Mouse (Mus musculus) limb, embryonic 10.5 days (tissue): ENCODE measurements around the gene Fig4. TPM values are rescaled to one million over a fixed set of nuclear protein-coding genes. Genes with fewer than 3 reads are reported as not detected.

Experiments
- DNase-seq: peaks from one replicate; pipeline ENCODE4 v3.0.0-alpha.2; 2017; ENCODE audit warnings: low spot score
- H3K27ac ChIP-seq: fragments of 300-500 bp; sonication (generic); 2 replicates; pipeline ENCODE4 v1.5.1; 2016; ENCODE audit warnings: mild to moderate bottlenecking
- H3K27me3 ChIP-seq: fragments of 300-500 bp; sonication (generic); 2 replicates; pipeline ENCODE4 v1.6.1; 2016; ENCODE audit warnings: low read depth, mild to moderate bottlenecking; ENCODE audit not compliant: poor library complexity, severe bottlenecking
- H3K36me3 ChIP-seq: fragments of 300-500 bp; sonication (generic); 2 replicates; pipeline ENCODE4 v1.6.1; 2016; ENCODE audit warnings: mild to moderate bottlenecking, moderate library complexity
- H3K4me1 ChIP-seq: fragments of 300-500 bp; sonication (generic); 2 replicates; pipeline ENCODE4 v1.6.1; 2016
- H3K4me3 ChIP-seq: fragments of 300-500 bp; sonication (generic); 2 replicates; pipeline ENCODE4 v1.5.1; 2016; ENCODE audit warnings: mild to moderate bottlenecking, moderate library complexity
- H3K9me3 ChIP-seq: fragments of 300-500 bp; sonication (generic); replicated peaks from 2 replicates; pipeline ENCODE4 v1.6.1; 2016; ENCODE audit warnings: mild to moderate bottlenecking
- WGBS: fragments of 180-500 bp; shearing (Covaris S2); methylation state at CpG from one replicate; pipeline ENCODE4 v1.1.7; 2016; 5-methylcytosine and 5-hydroxymethylcytosine counted together
- polyA plus RNA-seq: library from polyadenylated mRNA; unstranded; fragments of >200 nt; fragmentation: Nextera tagmentation; extraction: Ambion mirVana; gene quantifications from 2 replicates; pipeline ENCODE4 v1.2.1, GENCODE M21; 2016

The Fig4 gene
- polyA plus RNA-seq, 1 experiment from 2014 or later = 14.7 TPM

- WGBS = 87% methylated on average over 6 of the region's 6 CpGs
- no peak overlapping the region for H3K27ac ChIP-seq
- H3K4me1 ChIP-seq = no peaks in the 10 kb centered on the region
- no peak for DNase-seq
- no peaks in the 10 kb centered on the region for H3K27me3 ChIP-seq
- H3K9me3 ChIP-seq = no peaks in the 10 kb centered on the region
- H3K4me3 ChIP-seq = no peak overlapping the region
- H3K36me3 ChIP-seq = no peaks in the 10 kb centered on the region
Measured at GRCm38 (mm10) chr10:41198719-41199118, 104.3 kb downstream of the Fig4 start.

DNA sequence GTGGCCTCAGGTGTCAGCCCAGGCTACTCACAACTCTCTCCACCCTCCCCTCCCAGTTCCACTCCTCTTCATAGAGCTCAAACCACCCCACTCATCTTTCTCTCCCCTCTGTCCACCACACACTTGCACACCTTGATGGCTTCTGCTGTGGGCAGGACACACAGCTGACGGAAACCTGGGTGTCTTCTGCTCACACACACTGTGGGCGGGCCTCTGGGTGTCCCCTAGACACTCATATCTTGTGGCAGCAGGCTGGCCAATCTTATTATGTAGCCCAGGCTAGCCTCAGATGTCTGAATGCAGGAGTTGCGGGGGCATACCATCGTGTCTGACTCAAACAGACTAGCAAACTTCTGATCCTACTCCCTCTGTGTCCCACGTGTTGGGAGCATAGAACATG, 105.3 kb downstream of the Fig4 start:
- WGBS = 94% methylated on average over 5 of the region's 5 CpGs
- no peak overlapping the region for H3K4me3 ChIP-seq
- H3K36me3 ChIP-seq = no peaks in the 10 kb centered on the region
- H3K27ac ChIP-seq = no peak overlapping the region
- H3K27me3 ChIP-seq = no peaks in the 10 kb centered on the region
- H3K9me3 ChIP-seq = no peaks in the 10 kb centered on the region
- no peak for DNase-seq
- no peaks in the 10 kb centered on the region for H3K4me1 ChIP-seq

- Histone ChIP-seq H3K27me3 (no peaks in the 10 kb centered on the region), H3K27ac (no peak overlapping the region), H3K4me1 (no peaks in the 10 kb centered on the region), H3K36me3 (no peaks in the 10 kb centered on the region), H3K9me3 (no peaks in the 10 kb centered on the region), H3K4me3 (no peak overlapping the region)
- DNase-seq = no peak
- WGBS = 89% methylated on average over 4 of the region's 4 CpGs
Measured at GRCm38 (mm10) chr10:41196295-41196694, 106.8 kb downstream of the Fig4 start.

- H3K4me1 ChIP-seq = no peaks in the 10 kb centered on the region
- WGBS = 77% methylated on average over 3 of the region's 3 CpGs
- H3K27ac ChIP-seq = no peak overlapping the region
- H3K27me3 ChIP-seq = no peaks in the 10 kb centered on the region
- no peaks in the 10 kb centered on the region for H3K36me3 ChIP-seq
- H3K4me3 ChIP-seq = no peak overlapping the region
- no peak for DNase-seq
- H3K9me3 ChIP-seq = no peaks in the 10 kb centered on the region
Measured at GRCm38 (mm10) chr10:41189392-41189791, 113.7 kb downstream of the Fig4 start.

- 84% methylated on average over 3 of the region's 3 CpGs for WGBS
- Histone ChIP-seq H3K27ac (no peak overlapping the region), H3K4me1 (no peaks in the 10 kb centered on the region), H3K4me3 (no peak overlapping the region), H3K27me3 (peaks cover 5% of the 10 kb centered on the region; the same call in 1 of the 2 replicates), H3K9me3 (no peaks in the 10 kb centered on the region), H3K36me3 (no peaks in the 10 kb centered on the region)
- no peak for DNase-seq
Measured at GRCm38 (mm10) chr10:41183975-41184374, 119.1 kb downstream of the Fig4 start.

- DNase-seq = no peak
Measured at GRCm38 (mm10) chr10:41182644-41183043, 120.4 kb downstream of the Fig4 start.

GRCm38 (mm10) chr10:41166141-41166540, 136.9 kb downstream of the Fig4 start:
- Histone ChIP-seq H3K36me3 (no peaks in the 10 kb centered on the region), H3K27ac (no peak overlapping the region), H3K4me3 (no peak overlapping the region), H3K4me1 (no peaks in the 10 kb centered on the region), H3K9me3 (no peaks in the 10 kb centered on the region), H3K27me3 (no peaks in the 10 kb centered on the region)
- DNase-seq = no peak
- WGBS = 93% methylated on average over 5 of the region's 5 CpGs

More at GRCm38 (mm10) chr10:41182644-41183043, 120.4 kb downstream of the Fig4 start:
- H3K4me1 ChIP-seq = no peaks in the 10 kb centered on the region
- H3K27ac ChIP-seq = no peak overlapping the region
- WGBS = 22% methylated on average over 6 of the region's 6 CpGs
- no peaks in the 10 kb centered on the region for H3K9me3 ChIP-seq
- H3K36me3 ChIP-seq = no peaks in the 10 kb centered on the region
- H3K4me3 ChIP-seq = no peak overlapping the region
- peaks cover 5% of the 10 kb centered on the region; the same call in 1 of the 2 replicates for H3K27me3 ChIP-seq

DNA sequence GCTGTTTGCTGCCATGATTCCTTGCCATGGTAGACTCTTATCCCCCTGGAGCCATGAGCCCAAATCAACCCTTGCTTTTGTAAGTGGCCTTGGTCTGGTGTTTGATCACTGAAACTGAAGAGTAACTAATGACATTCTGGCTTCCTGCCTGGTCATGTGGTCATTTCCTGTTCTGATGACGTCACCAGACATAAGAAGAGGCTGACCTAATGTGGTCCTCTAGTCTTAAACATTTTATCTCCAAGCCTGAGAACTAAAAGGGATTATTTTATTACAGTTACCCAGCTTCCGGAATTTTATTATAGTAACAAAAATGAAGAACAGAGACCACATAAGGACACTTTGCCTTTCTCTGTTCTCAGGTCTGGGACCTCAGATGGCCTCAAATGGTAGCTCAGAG, 140.0 kb downstream of the Fig4 start:
- H3K9me3 ChIP-seq = no peaks in the 10 kb centered on the region
- no peak overlapping the region for H3K4me3 ChIP-seq
- WGBS = 86% methylated on average over 2 of the region's 2 CpGs
- no peaks in the 10 kb centered on the region for H3K4me1 ChIP-seq
- H3K36me3 ChIP-seq = no peaks in the 10 kb centered on the region
- H3K27me3 ChIP-seq = no peaks in the 10 kb centered on the region
- DNase-seq = no peak
- H3K27ac ChIP-seq = no peak overlapping the region

DNA sequence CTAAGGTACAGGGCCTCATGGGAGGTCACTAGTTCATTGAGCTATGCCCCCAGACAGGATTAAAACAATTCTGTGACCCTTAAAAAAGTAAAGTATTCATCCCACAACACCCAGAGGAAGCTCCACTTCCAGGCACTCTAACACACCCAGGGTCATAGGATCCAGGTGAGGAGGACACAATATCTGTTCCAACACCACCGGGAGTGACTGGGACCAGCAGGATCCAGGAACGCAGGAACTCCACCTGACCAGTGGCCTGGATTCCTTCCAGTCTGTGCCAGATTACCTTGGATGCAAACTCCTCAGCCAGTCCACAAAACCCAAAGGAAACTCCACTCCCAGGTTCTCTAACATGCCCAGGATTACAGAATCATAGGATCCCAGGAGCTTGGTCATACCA, 145.8 kb downstream of the Fig4 start:
- Histone ChIP-seq H3K27ac (no peak overlapping the region), H3K27me3 (no peaks in the 10 kb centered on the region), H3K4me1 (no peaks in the 10 kb centered on the region), H3K36me3 (no peaks in the 10 kb centered on the region), H3K4me3 (no peak overlapping the region), H3K9me3 (no peaks in the 10 kb centered on the region)
- WGBS = 93% methylated on average over 2 of the region's 2 CpGs
- no peak for DNase-seq

DNA sequence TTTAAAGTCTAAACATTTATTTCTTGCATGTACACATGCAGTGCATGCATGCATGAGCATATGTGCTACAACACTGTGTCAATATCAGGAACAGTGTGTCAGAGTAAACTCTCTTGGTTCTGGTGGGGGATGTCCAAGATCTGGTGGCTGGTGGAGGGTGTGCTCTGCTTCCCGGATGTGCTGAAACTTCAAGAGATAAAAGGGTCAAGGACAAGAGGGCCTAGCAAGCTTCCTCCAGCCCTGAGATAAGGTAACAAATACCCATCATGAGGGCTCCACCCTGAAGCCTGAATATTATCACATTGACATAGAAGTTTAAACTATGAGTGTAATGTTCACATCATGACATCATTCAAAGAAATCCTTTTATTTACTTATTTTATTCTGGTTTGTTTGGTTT, 146.4 kb downstream of the Fig4 start:
- no peaks in the 10 kb centered on the region for H3K4me1 ChIP-seq
- 86% methylated on average over 1 of the region's 1 CpGs for WGBS
- no peaks in the 10 kb centered on the region for H3K9me3 ChIP-seq
- H3K4me3 ChIP-seq = no peak overlapping the region
- H3K27ac ChIP-seq = no peak overlapping the region
- no peaks in the 10 kb centered on the region for H3K27me3 ChIP-seq
- no peaks in the 10 kb centered on the region for H3K36me3 ChIP-seq
- DNase-seq = no peak

GRCm38 (mm10) chr10:41153229-41153750, 149.8 kb downstream of the Fig4 start:
- WGBS = 90% methylated on average over 5 of the region's 5 CpGs
- DNase-seq = no peak
- no peaks in the 10 kb centered on the region for H3K36me3 ChIP-seq
- no peak overlapping the region for H3K4me3 ChIP-seq
- no peaks in the 10 kb centered on the region for H3K4me1 ChIP-seq
- H3K27me3 ChIP-seq = no peaks in the 10 kb centered on the region
- H3K27ac ChIP-seq = no peak overlapping the region
- no peaks in the 10 kb centered on the region for H3K9me3 ChIP-seq

- H3K27me3 ChIP-seq = no peaks in the 10 kb centered on the region
- H3K27ac ChIP-seq = no peak overlapping the region
- H3K9me3 ChIP-seq = no peaks in the 10 kb centered on the region
- 93% methylated on average over 4 of the region's 4 CpGs for WGBS
- H3K36me3 ChIP-seq = no peaks in the 10 kb centered on the region
- H3K4me1 ChIP-seq = no peaks in the 10 kb centered on the region
- no peak overlapping the region for H3K4me3 ChIP-seq
- no peak for DNase-seq
Measured at GRCm38 (mm10) chr10:41151901-41152300, 151.2 kb downstream of the Fig4 start.

GRCm38 (mm10) chr10:41151441-41151840, 151.6 kb downstream of the Fig4 start:
- Histone ChIP-seq H3K36me3 (no peaks in the 10 kb centered on the region), H3K27me3 (no peaks in the 10 kb centered on the region), H3K4me1 (no peaks in the 10 kb centered on the region), H3K4me3 (no peak overlapping the region), H3K27ac (no peak overlapping the region), H3K9me3 (no peaks in the 10 kb centered on the region)
- no peak for DNase-seq
- WGBS = 85% methylated on average over 18 of the region's 18 CpGs

GRCm38 (mm10) chr10:41151021-41151420, 152.0 kb downstream of the Fig4 start:
- no peak for DNase-seq
- Histone ChIP-seq H3K36me3 (no peaks in the 10 kb centered on the region), H3K27me3 (no peaks in the 10 kb centered on the region), H3K4me3 (no peak overlapping the region), H3K9me3 (no peaks in the 10 kb centered on the region), H3K27ac (no peak overlapping the region), H3K4me1 (no peaks in the 10 kb centered on the region)
- 80% methylated on average over 10 of the region's 10 CpGs for WGBS
